Mouse (Mus musculus) lung, adult 2 months (tissue): Measurements from ENCODE around the gene Ccne1.
"Not testable (repeated sequence)": the region's sequence is repeated elsewhere in the genome, so short reads cannot be mapped to it uniquely, and the experiment has no call there.

Experiments used
- CTCF ChIP-seq: fragments of 200-500 bp; IDR thresholded peaks from 2 replicates; pipeline ENCODE4 v1.5.1; 2011; ENCODE audit warnings: mild to moderate bottlenecking, low read length, control low read depth; ENCODE audit not compliant: insufficient read depth
- POLR2A ChIP-seq: fragments of 200-500 bp; IDR thresholded peaks from 2 replicates; pipeline ENCODE4 v1.6.1; 2011; ENCODE audit warnings: low read depth, mild to moderate bottlenecking, control low read depth, low read length, borderline replicate concordance; ENCODE audit errors: extremely low read depth

DNA sequence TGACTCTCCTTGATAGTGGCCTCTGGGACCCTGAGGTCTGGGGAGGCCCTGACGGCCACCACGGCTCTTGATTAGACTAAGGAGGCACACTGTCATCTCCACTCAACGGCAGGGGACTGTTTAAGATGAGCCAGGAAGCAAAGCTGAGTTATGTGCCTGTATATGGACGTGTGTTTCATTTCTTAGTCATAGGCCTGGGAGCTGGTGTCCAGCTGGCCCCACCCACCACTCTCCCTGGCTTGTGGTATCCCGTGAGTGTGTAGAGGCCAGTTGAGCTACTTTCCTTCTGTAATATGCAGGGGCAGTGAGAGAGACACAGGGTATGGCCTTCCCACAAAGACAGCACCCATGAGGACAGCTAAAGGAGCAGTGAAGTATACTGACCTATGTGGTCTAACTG is 20.9 kb upstream of the Ccne1 start:
- TF ChIP-seq POLR2A, CTCF: not testable (repeated sequence)
